Mouse (Mus musculus) thymus, postnatal 36 days (tissue): ENCODE data around the gene Vmn1r1.
"Not testable (repeated sequence)": the region's sequence is repeated elsewhere in the genome, so short reads cannot be mapped to it uniquely, and the experiment has no call there.

Experiments used
- DNase-seq, 2 experiments: peaks; one replicate each; pipeline ENCODE4 v3.0.0; 2022; ENCODE audit warnings: mixed read lengths in 2 of 2

The Vmn1r1 gene

DNA sequence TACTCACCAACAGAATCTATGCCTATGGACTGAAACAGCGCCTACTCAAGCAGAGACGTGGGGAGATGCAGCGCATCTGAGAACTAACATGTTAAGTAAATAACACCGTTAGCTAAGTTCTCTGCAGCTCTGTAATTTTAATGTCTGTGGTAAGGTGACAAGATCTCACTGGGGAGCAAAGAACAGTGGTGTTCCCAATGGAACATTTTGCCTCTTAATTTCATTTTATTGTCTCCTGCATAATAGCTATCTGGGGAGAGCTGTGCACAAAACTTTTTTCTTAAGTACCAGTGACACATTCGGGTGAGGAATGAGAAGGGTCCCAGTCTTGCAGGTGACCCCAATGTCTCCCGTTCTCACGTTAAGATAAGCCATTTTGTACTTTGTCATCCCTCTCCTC is at the start of gene Vmn1r1:
TSS of gene Vmn1r1 (minus strand) at position 101 of the 400 bp plus-strand sequence.
- no peak for DNase-seq

DNA sequence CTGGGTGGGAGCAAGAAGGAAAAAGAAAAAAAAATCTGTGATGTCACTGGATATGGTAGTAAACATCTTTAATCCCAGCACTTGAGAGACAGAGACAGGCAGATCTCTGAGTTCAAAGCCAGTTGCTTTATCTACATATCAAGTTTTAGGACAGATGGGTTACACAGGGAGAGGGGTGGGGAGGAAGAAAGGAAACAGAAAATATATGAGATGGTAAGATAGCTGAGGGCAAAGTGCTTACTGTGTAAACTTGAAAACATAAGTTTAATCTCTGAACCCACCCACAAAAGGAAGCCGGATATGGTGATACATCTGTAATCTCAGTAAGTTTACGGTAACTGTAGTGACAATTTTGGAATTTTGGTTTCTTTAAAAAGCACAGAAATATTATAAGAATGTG is 46.0 kb upstream of the Vmn1r1 start:
- no peak for DNase-seq

DNA sequence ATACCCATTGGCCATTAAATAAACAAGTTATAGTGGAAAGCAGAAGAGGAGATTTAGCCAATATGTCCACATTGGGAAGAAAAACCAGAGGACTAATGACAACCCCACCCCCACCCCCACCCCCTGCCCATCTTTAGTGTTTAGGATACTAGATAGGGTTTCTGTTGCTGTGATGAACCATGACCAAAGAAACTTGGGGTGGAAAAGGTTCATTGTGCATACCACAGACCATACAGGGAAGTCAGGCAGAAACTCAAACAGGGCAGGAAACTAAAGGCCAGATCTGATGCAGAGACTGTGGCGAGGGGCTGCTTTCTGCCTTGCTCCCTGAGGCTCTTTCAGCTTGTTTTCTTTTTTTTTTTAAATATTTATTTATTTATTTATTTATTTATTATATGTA is 28.3 kb upstream of the Vmn1r1 start:
- no peak for DNase-seq

DNA sequence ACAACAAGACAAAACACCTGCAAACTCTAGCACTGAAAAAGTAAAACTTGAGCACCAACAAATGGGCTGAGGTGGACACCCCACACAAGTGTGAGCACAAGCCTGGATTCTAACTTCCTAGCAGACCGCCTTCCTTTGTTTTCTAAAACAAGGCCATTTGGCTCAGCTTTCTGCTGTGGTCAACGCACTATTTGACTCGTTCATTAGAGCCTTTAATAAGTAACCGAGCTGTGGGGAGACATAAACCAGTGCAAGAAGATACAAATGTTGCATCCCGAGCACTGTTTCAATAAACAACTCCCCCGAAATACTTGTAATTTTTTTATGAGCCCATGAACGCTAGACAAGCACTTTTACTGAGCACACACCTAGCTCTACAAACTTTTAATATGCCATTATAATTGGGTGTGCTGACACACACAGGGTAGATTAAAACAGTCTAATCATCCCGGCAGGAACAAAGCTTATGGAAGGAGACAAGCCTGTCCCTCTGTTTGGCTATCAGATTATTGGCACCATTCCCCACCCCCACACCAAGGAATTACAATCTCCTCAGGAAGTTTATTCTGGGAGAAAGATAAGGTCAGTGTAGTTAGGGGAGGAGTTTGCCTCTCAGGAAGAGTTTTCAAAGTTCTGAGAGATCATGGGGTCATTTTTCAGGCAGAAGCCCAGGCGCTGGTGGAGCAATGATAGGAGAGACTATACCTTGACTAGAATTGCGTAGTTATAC is 27.7 kb upstream of the Vmn1r1 start:
- DNase-seq, result no peak

GRCm38 (mm10) chr1:182191181-182191580 is 26.9 kb upstream of the Vmn1r1 start:
- DNase-seq, result no peak

GRCm38 (mm10) chr1:182189669-182190440 is 25.6 kb upstream of the Vmn1r1 start:
- DNase-seq, result no peak

- DNase-seq, result not testable (repeated sequence)
These were observed 18.2 kb upstream of the Vmn1r1 start for GRCm38 (mm10) chr1:182182449-182182848.

DNA sequence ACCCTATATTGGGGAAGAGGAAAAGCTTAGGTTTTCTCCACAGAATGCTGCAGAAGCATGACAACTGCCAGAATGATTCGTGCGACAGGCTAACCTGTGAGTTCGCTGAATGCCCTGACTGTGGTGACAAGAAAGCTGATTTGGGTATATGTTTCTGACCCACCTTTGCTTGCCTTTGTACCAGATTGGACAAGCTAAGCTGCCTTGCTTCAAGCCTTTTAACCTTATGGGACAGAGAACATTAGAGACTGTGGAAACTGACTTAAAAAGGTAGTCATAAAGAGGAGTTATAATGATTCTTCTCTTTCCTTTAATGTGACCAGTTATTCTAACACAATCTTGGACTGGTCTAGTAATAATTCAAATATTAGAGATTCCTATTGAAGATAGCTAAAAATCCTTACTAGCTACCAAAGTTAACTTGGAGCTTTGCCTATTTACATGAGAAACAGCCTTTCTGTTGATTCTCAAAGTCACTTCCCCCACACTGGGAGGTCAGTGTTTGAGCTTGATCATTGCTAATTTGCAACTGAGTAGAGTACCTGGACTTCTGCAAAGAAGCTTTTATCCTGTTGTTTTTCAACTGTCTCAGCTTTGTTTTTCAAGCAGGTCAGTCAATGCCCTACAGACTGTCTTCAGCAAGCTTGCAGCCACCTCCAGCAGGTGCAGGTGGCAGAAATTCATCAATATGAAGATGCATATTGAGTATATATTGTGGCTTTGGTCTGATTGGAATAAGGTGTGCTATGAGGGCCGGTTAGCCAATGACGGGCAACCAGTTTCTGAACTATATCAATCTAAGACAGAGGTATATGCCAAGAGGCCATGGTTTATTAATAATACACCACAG is 17.4 kb upstream of the Vmn1r1 start:
- no peak for DNase-seq

DNA sequence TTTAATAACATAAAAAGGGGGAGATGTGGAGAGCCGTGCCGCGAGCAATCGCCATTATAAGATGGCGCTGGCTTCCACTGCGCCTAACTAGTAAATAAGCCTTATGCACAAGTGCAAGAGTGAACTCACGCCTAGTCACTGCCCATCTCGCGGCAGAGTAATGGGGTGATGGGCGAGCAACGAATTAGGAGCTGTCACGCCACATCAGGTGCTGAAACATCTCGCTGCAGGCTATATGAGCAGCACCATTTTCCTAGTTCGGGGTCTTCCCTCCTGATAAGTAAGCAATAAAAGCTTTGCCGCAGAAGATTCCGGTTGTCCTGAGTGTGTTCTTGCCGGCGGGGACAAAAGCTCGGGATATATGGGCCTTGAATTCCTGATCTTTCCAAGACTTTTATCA is 12.7 kb upstream of the Vmn1r1 start:
- not testable (repeated sequence) for DNase-seq

- DNase-seq, result not testable (repeated sequence)
These were observed 5.9 kb upstream of the Vmn1r1 start for GRCm38 (mm10) chr1:182170206-182170605.

- DNase-seq, result peak; percentile 17 to 36
These were observed 1.3 kb downstream of the Vmn1r1 start for GRCm38 (mm10) chr1:182162951-182163350.

GRCm38 (mm10) chr1:182159575-182159974 is 4.7 kb downstream of the Vmn1r1 start:
- DNase-seq, result peak in 1 of 2 experiments; percentile 34

- no peak for DNase-seq
These were observed 6.6 kb downstream of the Vmn1r1 start for GRCm38 (mm10) chr1:182157734-182158133.

- DNase-seq, result peak in 1 of 2 experiments; percentile 25
These were observed 14.3 kb downstream of the Vmn1r1 start for GRCm38 (mm10) chr1:182149966-182150365.

- no peak for DNase-seq
These were observed 15.3 kb downstream of the Vmn1r1 start for GRCm38 (mm10) chr1:182148864-182149514.

- DNase-seq, result no peak
These were observed 18.7 kb downstream of the Vmn1r1 start for GRCm38 (mm10) chr1:182145546-182145945.

DNA sequence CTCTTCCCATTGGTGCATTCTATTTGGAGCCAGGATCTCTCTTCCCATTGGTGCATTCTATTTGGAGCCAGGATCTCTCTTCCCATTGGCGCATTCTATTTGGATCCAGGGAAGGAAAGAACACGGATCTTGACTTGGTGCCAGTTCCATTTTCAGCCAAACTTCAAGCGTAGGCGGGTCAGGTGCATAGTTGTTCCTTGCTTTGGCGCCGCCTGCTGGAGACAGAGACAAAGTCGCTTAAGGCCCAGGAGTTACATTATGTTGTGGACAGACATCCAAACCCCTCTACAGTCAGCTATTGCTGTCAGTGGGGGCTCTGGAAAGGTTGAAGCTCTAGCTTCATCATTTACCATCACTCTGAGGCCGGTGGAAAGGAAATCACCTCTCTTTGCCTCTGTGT is 21.0 kb downstream of the Vmn1r1 start:
- peak; percentile 35 to 38 for DNase-seq

GRCm38 (mm10) chr1:182142725-182143124 is 21.6 kb downstream of the Vmn1r1 start:
- DNase-seq, result no peak

DNA sequence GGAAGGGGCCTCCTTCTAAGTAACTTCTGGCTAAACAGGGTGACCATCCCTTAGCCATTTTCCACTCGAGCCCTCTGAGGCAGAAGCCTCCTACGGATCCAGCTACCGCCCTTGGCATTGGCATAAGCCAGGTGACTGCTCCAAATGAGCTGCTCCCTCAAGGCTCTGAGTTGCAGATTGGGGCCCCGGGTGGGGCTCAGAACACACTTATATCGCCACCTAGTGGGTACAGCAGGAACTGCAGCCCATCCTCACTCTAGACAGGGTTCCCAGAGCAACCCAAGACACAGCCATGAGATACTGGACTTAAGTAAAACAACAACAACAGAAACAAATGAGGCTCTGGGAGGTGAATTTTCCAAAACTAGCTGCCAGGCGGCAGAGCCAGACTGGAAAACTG is 23.9 kb downstream of the Vmn1r1 start:
- DNase-seq, result peak; percentile 70 to 75

GRCm38 (mm10) chr1:182139937-182140336 is 24.3 kb downstream of the Vmn1r1 start:
- DNase-seq, result no peak

GRCm38 (mm10) chr1:182138172-182138571 is 26.1 kb downstream of the Vmn1r1 start:
- DNase-seq, result no peak
